Mouse (Mus musculus) ovary, postnatal 36 days (tissue): ENCODE results near the gene Dbp.

Experiments used
- DNase-seq: peaks from one replicate; pipeline ENCODE4 v3.0.0; 2022; ENCODE audit warnings: low spot score, mixed read lengths

Gene Dbp

DNA sequence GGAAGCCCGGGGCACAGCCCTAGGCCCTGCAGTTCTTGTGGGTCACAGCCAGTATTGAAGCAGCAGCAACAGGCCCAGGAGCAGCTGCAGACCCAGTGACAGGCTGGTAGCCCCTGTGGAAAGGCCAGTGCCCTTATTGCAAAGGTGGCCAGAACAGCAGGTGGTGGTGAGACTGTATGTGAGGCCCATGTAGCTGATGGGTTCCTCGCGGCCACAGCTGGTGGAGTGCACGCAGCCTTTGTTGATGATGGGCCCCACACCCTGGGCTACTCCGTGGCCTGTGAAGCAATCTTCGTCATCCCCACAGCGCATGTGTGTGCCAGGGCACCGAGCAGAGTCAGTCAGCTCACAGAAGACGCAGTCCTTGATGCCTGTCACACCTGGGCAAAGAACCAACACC, 20.3 kb downstream of the Dbp start:
- DNase-seq = no peak

GRCm38 (mm10) chr7:45725713-45726112, 20.8 kb downstream of the Dbp start, which contains the start of gene Spaca4:
Spaca4 (minus strand) TSS chr7:45725813.
- DNase-seq = no peak

- no peak for DNase-seq
These were observed 21.5 kb downstream of the Dbp start for GRCm38 (mm10) chr7:45726419-45726818.

GRCm38 (mm10) chr7:45727625-45728024, 22.7 kb downstream of the Dbp start:
- no peak for DNase-seq

GRCm38 (mm10) chr7:45730727-45731431, 26.0 kb downstream of the Dbp start:
- DNase-seq = peak; percentile 60

DNA sequence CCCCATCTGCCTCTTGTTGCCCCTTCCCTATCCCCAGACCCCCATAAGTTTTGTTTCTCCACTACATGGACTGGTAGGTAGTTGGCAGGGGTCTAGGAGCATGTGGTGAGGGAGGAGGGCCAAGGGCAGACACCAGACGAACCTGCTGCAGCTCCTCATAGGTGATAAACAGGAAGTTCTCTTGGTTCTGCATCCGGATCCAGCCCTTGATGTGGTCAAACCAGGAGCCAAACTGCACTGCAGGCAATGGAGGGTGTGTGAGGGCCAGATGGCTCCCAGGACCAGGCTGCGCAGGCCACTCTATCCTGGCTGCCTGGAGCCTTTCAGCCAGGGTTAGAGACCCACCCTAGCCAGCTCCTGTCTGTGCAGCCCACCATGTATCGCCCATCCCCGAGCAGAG, 28.6 kb downstream of the Dbp start:
- DNase-seq = no peak

- DNase-seq = peak; percentile 65
These were observed 34.4 kb downstream of the Dbp start for GRCm38 (mm10) chr7:45739162-45739763.

DNA sequence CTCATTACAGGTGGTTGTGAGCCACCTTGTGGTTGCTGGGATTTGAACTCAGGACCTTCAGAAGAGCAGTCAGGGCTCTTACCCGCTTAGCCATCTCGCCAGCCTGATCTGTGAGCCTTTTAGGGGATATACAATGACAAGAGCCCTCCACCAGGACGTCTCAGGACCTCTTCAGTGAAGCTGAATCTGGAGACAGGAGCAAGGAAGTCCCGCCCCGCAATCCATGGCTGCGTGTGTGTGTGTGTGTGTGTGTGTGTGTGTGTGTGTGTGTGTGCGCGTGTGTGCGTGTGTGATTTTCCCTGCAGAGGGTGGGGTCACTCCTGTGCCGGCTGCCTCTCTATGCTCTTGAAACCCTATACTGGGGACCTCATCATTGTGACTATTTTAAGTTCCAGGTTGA, 34.9 kb downstream of the Dbp start:
- no peak for DNase-seq

DNA sequence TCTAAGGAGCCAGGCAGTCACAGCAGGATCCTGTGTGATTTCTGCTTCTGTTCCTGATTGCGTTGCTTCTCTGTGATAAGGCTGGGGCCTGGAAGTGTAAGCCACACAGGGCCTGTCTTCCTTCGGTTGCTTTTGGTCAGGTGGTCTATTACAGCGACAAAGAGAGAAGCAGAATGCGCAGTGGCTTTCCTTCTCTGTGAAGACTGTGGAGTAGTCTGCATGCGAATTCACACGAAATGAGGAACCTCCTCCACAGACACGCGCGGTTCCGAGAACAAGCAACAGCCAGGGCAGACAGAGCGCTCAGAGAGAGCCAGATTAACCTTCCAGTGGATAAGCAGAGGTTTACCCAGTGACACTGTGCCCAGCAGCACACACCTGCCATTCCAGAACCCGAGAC, 36.4 kb downstream of the Dbp start:
- DNase-seq = no peak

DNA sequence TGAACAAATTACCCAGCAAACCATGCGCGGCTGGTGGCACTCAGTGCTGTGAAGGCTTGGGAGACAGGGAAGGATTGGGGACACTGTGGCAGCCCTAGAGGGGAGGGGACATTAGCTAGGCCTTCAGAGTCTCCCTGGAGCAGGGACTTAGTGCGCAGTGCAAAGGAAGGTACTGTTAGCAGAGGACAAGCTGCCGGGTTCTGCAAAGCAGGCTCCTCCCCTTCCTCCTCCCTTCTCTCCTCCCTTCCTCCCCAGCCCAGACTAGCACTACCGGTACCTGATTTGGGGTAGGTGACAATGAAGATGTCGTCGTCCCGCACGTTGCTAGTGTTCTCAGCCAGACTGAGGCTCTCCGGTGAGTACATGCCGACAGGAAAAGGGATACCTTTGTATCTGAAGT, 36.9 kb downstream of the Dbp start:
- no peak for DNase-seq

GRCm38 (mm10) chr7:45742338-45742737, 37.5 kb downstream of the Dbp start:
- no peak for DNase-seq

GRCm38 (mm10) chr7:45744387-45744786, 39.5 kb downstream of the Dbp start:
- DNase-seq = no peak

DNA sequence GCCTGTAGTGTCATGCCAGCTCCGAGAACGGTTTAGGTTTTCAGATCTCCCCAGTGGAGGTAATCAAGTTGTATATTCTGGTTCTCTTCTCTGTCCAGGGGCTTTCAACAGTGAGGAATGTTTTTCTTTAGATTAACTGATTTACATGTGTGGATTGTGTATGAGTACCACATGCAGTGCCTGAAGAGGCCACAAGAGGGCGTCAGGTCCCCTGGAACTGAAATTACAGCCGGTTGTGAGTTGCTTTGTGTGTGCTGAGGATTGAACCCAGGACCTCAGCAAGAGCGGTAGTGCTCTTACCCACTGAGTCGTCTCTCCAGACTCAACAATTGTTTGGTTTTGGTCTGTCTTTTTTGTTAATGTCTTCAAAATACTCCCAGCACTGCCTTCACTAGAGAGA, 41.6 kb downstream of the Dbp start:
- no peak for DNase-seq

DNA sequence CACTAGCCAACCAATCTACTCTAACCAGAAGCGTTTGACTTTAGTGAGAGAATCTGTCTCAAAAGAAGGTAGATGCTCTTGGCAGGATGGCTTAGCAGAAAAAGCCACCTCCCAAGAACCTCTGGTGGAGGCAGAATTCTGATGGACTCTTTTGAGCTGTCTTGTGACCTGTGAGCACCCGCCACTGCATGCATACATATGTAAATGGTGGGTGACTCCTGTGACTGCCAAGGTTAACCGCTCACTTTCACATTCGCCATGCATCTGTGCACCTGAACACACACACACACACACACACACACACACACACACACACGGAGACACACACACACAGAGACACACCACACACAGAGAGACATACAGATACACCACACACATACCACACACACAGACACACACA, 42.6 kb downstream of the Dbp start:
- no peak for DNase-seq

- DNase-seq = no peak
These were observed 43.2 kb downstream of the Dbp start for GRCm38 (mm10) chr7:45748110-45748509.

- DNase-seq = no peak
These were observed 44.5 kb downstream of the Dbp start for GRCm38 (mm10) chr7:45749401-45749800.

DNA sequence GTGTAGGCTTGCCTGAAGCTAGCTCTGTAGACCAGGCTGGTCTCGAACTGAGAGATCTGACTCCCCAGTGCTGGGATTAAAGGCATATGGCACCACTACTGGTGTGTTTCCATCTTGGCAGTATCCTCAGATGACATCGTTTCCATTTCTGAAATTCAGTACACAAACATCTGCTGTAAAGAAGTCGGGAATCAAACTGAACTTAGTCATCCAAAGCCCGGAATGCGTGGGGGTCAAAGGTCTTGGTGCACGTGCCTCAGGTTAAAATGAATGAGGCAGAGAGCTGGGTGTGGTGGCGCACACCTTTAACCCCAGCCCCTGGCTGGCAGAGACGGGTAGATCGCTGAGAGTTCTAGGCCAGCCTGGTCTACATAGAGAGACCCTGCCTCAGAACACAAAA, 45.3 kb downstream of the Dbp start:
- no peak for DNase-seq

- no peak for DNase-seq
These were observed 50.8 kb downstream of the Dbp start for GRCm38 (mm10) chr7:45755703-45756102.

- DNase-seq = peak; percentile 36
These were observed 54.5 kb downstream of the Dbp start for GRCm38 (mm10) chr7:45759400-45759799.
